In genomic region chr3:89101812-89102494, GRCm38 (mm10) we compare ENCODE assay signal across 7 mouse cellular contexts. TPM values are rescaled to one million over a fixed set of nuclear protein-coding genes. Genes with fewer than 3 reads are reported as not detected.
A peak's percentile ranks its signal among the peaks of the same experiment; 100 is the strongest.
DNase-seq lines count a peak whose midpoint lies in the region; ATAC-seq lines count a peak whose summit lies in the region.

Fdps (minus strand) TSS chr3:89101959.

- peak within 1 kb of the TSS; percentile 87 for H3K4me2 ChIP-seq in intestine, embryonic 15.5 days (replicated peaks)

- peak within 1 kb of the TSS; percentile 68 for H3K9ac ChIP-seq in intestine, embryonic 15.5 days

- peak; percentile 99 for ATAC-seq in intestine, embryonic 15.5 days

- intact Hi-C loops in gastrocnemius, postnatal 36 days (cut with DNase I) = no loop called here
- intact Hi-C loops in left cerebral cortex, postnatal 25 days (cut with DNase I) = no loop called here

- peaks cover 29% of the 10 kb centered on the region for H3K4me1 ChIP-seq in intestine, embryonic 15.5 days (replicated peaks)
- H3K4me1 ChIP-seq in midbrain, embryonic 10.5 days = peaks cover 41% of the 10 kb centered on the region

- WGBS in intestine, embryonic 15.5 days = under 1% methylated on average over 26 of the region's 26 CpGs
- under 1% methylated on average over 26 of the region's 26 CpGs for WGBS in midbrain, embryonic 10.5 days

- H3K4me3 ChIP-seq in intestine, embryonic 15.5 days (replicated peaks) = peak within 1 kb of the TSS; percentile 56
- H3K4me3 ChIP-seq in midbrain, embryonic 10.5 days = peak within 1 kb of the TSS; percentile 84

- H3K27me3 ChIP-seq in intestine, embryonic 15.5 days (replicated peaks) = no peaks in the 10 kb centered on the region
- H3K27me3 ChIP-seq in midbrain, embryonic 10.5 days (ENCODE audit: low read depth, poor library complexity, severe bottlenecking) = no peaks in the 10 kb centered on the region

- H3K9me3 ChIP-seq in intestine, embryonic 15.5 days = no peaks in the 10 kb centered on the region
- H3K9me3 ChIP-seq in midbrain, embryonic 10.5 days (replicated peaks) = no peaks in the 10 kb centered on the region

- peaks cover 7% of the 10 kb centered on the region for H3K36me3 ChIP-seq in intestine, embryonic 15.5 days
- peaks cover 35% of the 10 kb centered on the region for H3K36me3 ChIP-seq in midbrain, embryonic 10.5 days

- peak; percentile 97 for DNase-seq in adrenal gland, adult 2 months
- peak; percentile 98 for DNase-seq in embryo, embryonic 11.5 days (ENCODE audit: low read depth, low spot score)
- peak; percentile 79 to 92 for DNase-seq in gastrocnemius, postnatal 36 days
- peak; percentile 97 to 100 for DNase-seq in left cerebral cortex, postnatal 25 days (ENCODE audit: low spot score in 2 of 2)
- DNase-seq in midbrain, embryonic 10.5 days (ENCODE audit: low spot score) = peak; percentile 95
- peak; percentile 87 for DNase-seq in right cerebral cortex, postnatal 4 days

- H3K27ac ChIP-seq in intestine, embryonic 15.5 days = peak within 1 kb of the TSS; percentile 78
- H3K27ac ChIP-seq in midbrain, embryonic 10.5 days (replicated peaks) = peak within 1 kb of the TSS; percentile 89

RNA-seq across cellular contexts. Expression of gene Fdps, which starts in this region (rescaled TPM):
- 100 to 1,000 TPM; 208 to 632 TPM for total RNA-seq in adrenal gland, adult 2 months (2021)
- 253 and 549 TPM in 2 replicates for polyA plus RNA-seq in adrenal gland, adult 2 months (2012; rRNA removed)
- total RNA-seq in gastrocnemius, postnatal 36 days (2021) = 10 to 100 TPM; 23.2 to 27.5 TPM
- polyA plus RNA-seq in intestine, embryonic 15.5 days (2015; fragmentation: Nextera tagmentation; extraction: Ambion mirVana) = 481 and 531 TPM in 2 replicates
- total RNA-seq in left cerebral cortex, postnatal 25 days (2021) = 10 to 100 TPM; 81.0 to 88.8 TPM
- polyA plus RNA-seq in midbrain, embryonic 10.5 days (2016; fragmentation: Nextera tagmentation; extraction: Ambion mirVana) = 366 and 381 TPM in 2 replicates

Comparison
In these comparisons a context has a peak if more than half of its experiments do, and no peak if none do; other contexts are left out.
1. Peak in every context shown above with its lines: DNase-seq, ATAC-seq, H3K4me3 ChIP-seq and H3K27ac ChIP-seq.